Mouse (Mus musculus) midbrain, embryonic 11.5 days (tissue): ENCODE measurements around the gene Wfdc15b. TPM values are rescaled to one million over a fixed set of nuclear protein-coding genes. Genes with fewer than 3 reads are reported as not detected.
"Not testable (repeated sequence)": the region's sequence is repeated elsewhere in the genome, so short reads cannot be mapped to it uniquely, and the experiment has no call there.

Source experiments
- ATAC-seq: fragments of 200-750 bp; cut with Nextera tagmentation; 2 replicates; pipeline ENCODE4 v1.8.0; 2017; ENCODE audit warnings: moderate TSS enrichment, moderate library complexity; ENCODE audit not compliant: low FRiP score
- DNase-seq: peaks from one replicate; pipeline ENCODE4 v3.0.0; 2015; ENCODE audit warnings: low spot score; ENCODE audit errors: missing footprints
- H3K27ac ChIP-seq: fragments of 300-500 bp; sonication (generic); 2 replicates; pipeline ENCODE4 v1.5.1; 2014; ENCODE audit warnings: low read depth, low read length
- H3K27me3 ChIP-seq: fragments of 300-500 bp; sonication (generic); 2 replicates; pipeline ENCODE4 v1.6.1; 2014; ENCODE audit warnings: mild to moderate bottlenecking, low read length, moderate library complexity, mixed read lengths; ENCODE audit not compliant: control insufficient read depth, insufficient read depth
- H3K36me3 ChIP-seq: fragments of 300-500 bp; sonication (generic); 2 replicates; pipeline ENCODE4 v1.6.1; 2014; ENCODE audit warnings: mild to moderate bottlenecking, low read length, moderate library complexity, mixed read lengths; ENCODE audit not compliant: control insufficient read depth, insufficient read depth
- H3K4me1 ChIP-seq: fragments of 300-500 bp; sonication (generic); 2 replicates; pipeline ENCODE4 v1.6.1; 2014; ENCODE audit warnings: low read length; ENCODE audit not compliant: control insufficient read depth, insufficient read depth
- H3K4me2 ChIP-seq: fragments of 300-500 bp; sonication (generic); 2 replicates; pipeline ENCODE4 v1.6.1; 2014; ENCODE audit warnings: mild to moderate bottlenecking, moderate library complexity
- H3K4me3 ChIP-seq: fragments of 300-500 bp; sonication (generic); 2 replicates; pipeline ENCODE4 v1.5.1; 2014; ENCODE audit warnings: low read depth, low read length
- H3K9ac ChIP-seq: fragments of 300-500 bp; sonication (generic); 2 replicates; pipeline ENCODE4 v1.6.1; 2014; ENCODE audit warnings: low read length
- H3K9me3 ChIP-seq: fragments of 300-500 bp; sonication (generic); 2 replicates; pipeline ENCODE4 v1.6.1; 2016; ENCODE audit warnings: low read length; ENCODE audit not compliant: control insufficient read depth
- WGBS: fragments of 180-500 bp; shearing (Covaris S2); extraction: QIAGEN DNeasy Blood & Tissue Kit; methylation state at CpG from one replicate; pipeline ENCODE4 v1.1.7; 2014; 5-methylcytosine and 5-hydroxymethylcytosine counted together
- polyA plus RNA-seq: library from polyadenylated mRNA; unstranded; fragments of >200 nt; fragmentation: Nextera tagmentation; extraction: Ambion mirVana; gene quantifications from 2 replicates; pipeline ENCODE4 v1.2.1, GENCODE M21; 2014

Wfdc15b gene
- not detected in 2 replicates for polyA plus RNA-seq

- no peaks in the 10 kb centered on the region for H3K36me3 ChIP-seq
- ATAC-seq: no peak
- 87% methylated on average over 11 of the region's 11 CpGs for WGBS
- H3K4me2 ChIP-seq: no peak within 1 kb of the TSS
- H3K9me3 ChIP-seq: no peaks in the 10 kb centered on the region
- DNase-seq: no peak
- H3K4me3 ChIP-seq: no peak within 1 kb of the TSS
- H3K27me3 ChIP-seq: no peaks in the 10 kb centered on the region
- H3K4me1 ChIP-seq: no peaks in the 10 kb centered on the region
- H3K27ac ChIP-seq: no peak within 1 kb of the TSS
- H3K9ac ChIP-seq: no peak within 1 kb of the TSS
Measured at GRCm38 (mm10) chr2:164221522-164221921, at the start of gene Wfdc15b. Gene Wfdc15b, minus strand, starts transcription at chr2:164221660.

- not testable (repeated sequence) for H3K9ac ChIP-seq, H3K9me3 ChIP-seq, H3K4me1 ChIP-seq, ATAC-seq, H3K4me2 ChIP-seq, H3K27me3 ChIP-seq, H3K36me3 ChIP-seq, DNase-seq, H3K4me3 ChIP-seq, H3K27ac ChIP-seq
- 93% methylated on average over 1 of the region's 1 CpGs for WGBS
Measured at GRCm38 (mm10) chr2:164256540-164256939, 35.1 kb upstream of the Wfdc15b start, which contains the start of gene Svs3b. Gene Svs3b, minus strand, starts transcription at chr2:164256640.

GRCm38 (mm10) chr2:164238366-164238765, 16.9 kb upstream of the Wfdc15b start, which contains the start of gene Svs2:
Gene Svs2, minus strand, starts transcription at chr2:164238466.
- Histone ChIP-seq H3K27ac (no peak within 1 kb of the TSS), H3K4me1 (no peaks in the 10 kb centered on the region), H3K9me3 (no peaks in the 10 kb centered on the region), H3K4me2 (no peak within 1 kb of the TSS), H3K9ac (no peak within 1 kb of the TSS), H3K27me3 (no peaks in the 10 kb centered on the region), H3K4me3 (no peak within 1 kb of the TSS), H3K36me3 (no peaks in the 10 kb centered on the region)
- DNase-seq: no peak
- WGBS: 87% methylated on average over 3 of the region's 3 CpGs
- no peak for ATAC-seq

- Histone ChIP-seq H3K4me3 (no peak overlapping the region), H3K36me3 (no peaks in the 10 kb centered on the region), H3K27me3 (no peaks in the 10 kb centered on the region), H3K9me3 (no peaks in the 10 kb centered on the region), H3K4me2 (no peak overlapping the region), H3K4me1 (no peaks in the 10 kb centered on the region), H3K27ac (no peak overlapping the region), H3K9ac (no peak overlapping the region)
- DNase-seq (no peak), ATAC-seq (no peak)
- 89% methylated on average over 8 of the region's 8 CpGs for WGBS
Measured at GRCm38 (mm10) chr2:164232671-164233070, 11.2 kb upstream of the Wfdc15b start.

GRCm38 (mm10) chr2:164228361-164229070, 7.1 kb upstream of the Wfdc15b start:
- Histone ChIP-seq H3K27me3 (no peaks in the 10 kb centered on the region), H3K27ac (no peak overlapping the region), H3K4me1 (no peaks in the 10 kb centered on the region), H3K9ac (no peak overlapping the region), H3K36me3 (no peaks in the 10 kb centered on the region), H3K4me2 (no peak overlapping the region), H3K9me3 (no peaks in the 10 kb centered on the region), H3K4me3 (no peak overlapping the region)
- ATAC-seq (no peak), DNase-seq (no peak)
- 90% methylated on average over 8 of the region's 8 CpGs for WGBS

- no peak overlapping the region for H3K9ac ChIP-seq
- ATAC-seq (no peak), DNase-seq (no peak)
- H3K4me1 ChIP-seq: no peaks in the 10 kb centered on the region
- H3K36me3 ChIP-seq: no peaks in the 10 kb centered on the region
- no peaks in the 10 kb centered on the region for H3K9me3 ChIP-seq
- no peaks in the 10 kb centered on the region for H3K27me3 ChIP-seq
- no peak overlapping the region for H3K27ac ChIP-seq
- no peak overlapping the region for H3K4me3 ChIP-seq
- WGBS: 85% methylated on average over 9 of the region's 9 CpGs
- no peak overlapping the region for H3K4me2 ChIP-seq
Measured at GRCm38 (mm10) chr2:164219295-164219694, 2.2 kb downstream of the Wfdc15b start.

- H3K27me3 ChIP-seq: no peaks in the 10 kb centered on the region
- H3K36me3 ChIP-seq: no peaks in the 10 kb centered on the region
- no peak overlapping the region for H3K4me3 ChIP-seq
- 91% methylated on average over 5 of the region's 5 CpGs for WGBS
- no peak for DNase-seq
- H3K4me1 ChIP-seq: no peaks in the 10 kb centered on the region
- no peaks in the 10 kb centered on the region for H3K9me3 ChIP-seq
- no peak for ATAC-seq
- no peak overlapping the region for H3K27ac ChIP-seq
- no peak overlapping the region for H3K9ac ChIP-seq
- H3K4me2 ChIP-seq: no peak overlapping the region
Measured at GRCm38 (mm10) chr2:164212711-164213110, 8.7 kb downstream of the Wfdc15b start.

- H3K9me3 ChIP-seq: no peaks in the 10 kb centered on the region
- 86% methylated on average over 4 of the region's 4 CpGs for WGBS
- no peaks in the 10 kb centered on the region for H3K4me1 ChIP-seq
- no peak overlapping the region for H3K9ac ChIP-seq
- no peak for ATAC-seq
- no peaks in the 10 kb centered on the region for H3K27me3 ChIP-seq
- H3K4me3 ChIP-seq: no peak overlapping the region
- H3K4me2 ChIP-seq: no peak overlapping the region
- H3K36me3 ChIP-seq: no peaks in the 10 kb centered on the region
- H3K27ac ChIP-seq: no peak overlapping the region
- no peak for DNase-seq
Measured at GRCm38 (mm10) chr2:164210892-164211291, 10.6 kb downstream of the Wfdc15b start.

- Histone ChIP-seq H3K4me3 (no peak overlapping the region), H3K4me2 (no peak overlapping the region), H3K27ac (no peak overlapping the region), H3K27me3 (no peaks in the 10 kb centered on the region), H3K4me1 (no peaks in the 10 kb centered on the region), H3K9ac (no peak overlapping the region), H3K36me3 (no peaks in the 10 kb centered on the region), H3K9me3 (no peaks in the 10 kb centered on the region)
- ATAC-seq (no peak), DNase-seq (peak; percentile 31)
- 82% methylated on average over 4 of the region's 4 CpGs for WGBS
Measured at GRCm38 (mm10) chr2:164206676-164207075, 14.8 kb downstream of the Wfdc15b start.
